Mouse (Mus musculus) liver, embryonic 13.5 days (tissue): ENCODE data around the gene Usp22. TPM values are rescaled to one million over a fixed set of nuclear protein-coding genes. Genes with fewer than 3 reads are reported as not detected.

ENCODE experiments used
- polyA plus RNA-seq: library from polyadenylated mRNA; unstranded; fragments of >200 nt; fragmentation: Nextera tagmentation; extraction: Ambion mirVana; gene quantifications from 2 replicates; pipeline ENCODE4 v1.2.1, GENCODE M21; 2015

The Usp22 gene
- polyA plus RNA-seq, 1 experiment from 2014 or later: 14.7 TPM

Other genes starting within 250 kb of the Usp22 start
- 157 and 164 TPM in 2 replicates for gene Map2k3, start 243.0 kb downstream of the Usp22 start, polyA plus RNA-seq
- 0.10 TPM in 1 of 2 replicates, not detected in the other for gene Kcnj12, start 152.5 kb downstream of the Usp22 start, polyA plus RNA-seq
- 2.9 and 3.3 TPM in 2 replicates for gene Tnfrsf13b, start 48.3 kb downstream of the Usp22 start, polyA plus RNA-seq
- gene Aldh3a1, start 32.5 kb upstream of the Usp22 start, polyA plus RNA-seq: 0.06 TPM in 1 of 2 replicates, not detected in the other
- 21.1 and 24.2 TPM in 2 replicates for gene Aldh3a2, start 92.4 kb upstream of the Usp22 start, polyA plus RNA-seq
- gene Slc47a2, start 167.8 kb upstream of the Usp22 start, polyA plus RNA-seq: 0.06 and 0.09 TPM in 2 replicates
- gene Slc47a1, start 203.3 kb upstream of the Usp22 start, polyA plus RNA-seq: 6.0 and 7.1 TPM in 2 replicates